ENCODE assay signal across 8 mouse cellular contexts in the genomic region with DNA sequence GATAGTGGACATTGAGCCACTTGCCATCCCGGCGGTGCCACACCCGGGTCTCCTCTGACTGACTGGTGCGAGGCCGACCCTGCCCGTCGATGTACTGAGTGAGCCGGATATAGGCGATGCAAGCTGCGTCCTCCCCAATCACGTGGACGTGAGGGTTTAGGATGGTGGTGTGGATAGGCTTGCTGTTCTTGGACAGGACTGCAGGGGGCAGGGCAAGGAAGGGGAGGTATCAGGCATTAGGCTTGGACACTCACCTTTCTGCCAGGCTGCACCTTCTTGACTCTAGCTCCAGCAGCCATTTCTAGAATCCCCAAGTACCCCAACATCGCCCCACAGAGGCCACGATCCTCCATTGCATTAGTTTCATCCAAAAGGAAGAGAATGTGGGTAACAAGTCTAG. TPM values are rescaled to one million over a fixed set of nuclear protein-coding genes. Genes with fewer than 3 reads are reported as not detected.
DNase-seq lines count a peak whose midpoint lies in the region; ATAC-seq lines count a peak whose summit lies in the region.

No protein-coding gene starts in this region.

- no peaks in the 10 kb centered on the region for H3K27me3 ChIP-seq in limb, embryonic 11.5 days (ENCODE audit: control insufficient read depth, insufficient read depth, low read length)
- no peaks in the 10 kb centered on the region for H3K27me3 ChIP-seq in neural tube, embryonic 11.5 days (ENCODE audit: control insufficient read depth, insufficient read depth, low read length)

- no peaks in the 10 kb centered on the region for H3K9me3 ChIP-seq in limb, embryonic 11.5 days (ENCODE audit: control insufficient read depth, low read length)
- no peaks in the 10 kb centered on the region for H3K9me3 ChIP-seq in neural tube, embryonic 11.5 days (ENCODE audit: control insufficient read depth, low read length)

- H3K4me1 ChIP-seq in limb, embryonic 11.5 days (ENCODE audit: control insufficient read depth, insufficient read depth, low read length): peaks cover 9% of the 10 kb centered on the region; the same call in 1 of the 2 replicates
- peaks cover 4% of the 10 kb centered on the region for H3K4me1 ChIP-seq in neural tube, embryonic 11.5 days (ENCODE audit: control insufficient read depth, insufficient read depth, low read length)

- no peak overlapping the region for H3K27ac ChIP-seq in limb, embryonic 11.5 days (replicated peaks; ENCODE audit: low read depth, low read length)
- H3K27ac ChIP-seq in neural tube, embryonic 11.5 days (ENCODE audit: low read depth, low read length): no peak overlapping the region

- H3K9ac ChIP-seq in limb, embryonic 11.5 days (ENCODE audit: low read length): no peak overlapping the region; the same call in 1 of the 2 replicates
- H3K9ac ChIP-seq in neural tube, embryonic 11.5 days (ENCODE audit: low read length): no peak overlapping the region

- no peak overlapping the region for H3K4me2 ChIP-seq in limb, embryonic 11.5 days (ENCODE audit: low read depth, severe bottlenecking)
- H3K4me2 ChIP-seq in neural tube, embryonic 11.5 days (ENCODE audit: low read depth): no peak overlapping the region

- 47% methylated on average over 14 of the region's 14 CpGs for WGBS in limb, embryonic 11.5 days
- 54% methylated on average over 14 of the region's 14 CpGs for WGBS in neural tube, embryonic 11.5 days

- ATAC-seq in limb, embryonic 11.5 days (ENCODE audit: insufficient number of reproducible peaks, low FRiP score, low TSS enrichment, low read depth): no peak
- no peak for ATAC-seq in neural tube, embryonic 11.5 days (ENCODE audit: insufficient read depth, low FRiP score, low TSS enrichment)
- no peak for ATAC-seq in inflammation-experienced regulatory T-cells, adult 6 months

- H3K36me3 ChIP-seq in limb, embryonic 11.5 days (ENCODE audit: control insufficient read depth, insufficient read depth, low read length): peaks cover 15% of the 10 kb centered on the region; the same call in 1 of the 2 replicates
- peaks cover 7% of the 10 kb centered on the region; the same call in 1 of the 2 replicates for H3K36me3 ChIP-seq in neural tube, embryonic 11.5 days (ENCODE audit: control insufficient read depth, insufficient read depth, low read length)

- peak; percentile 52 to 59 for DNase-seq in layer of hippocampus, postnatal 10 days (ENCODE audit: low spot score in 2 of 2)
- no peak for DNase-seq in layer of hippocampus, adult 18-20 months (ENCODE audit: low spot score in 2 of 2)
- peak; percentile 33 for DNase-seq in Muller cell, postnatal 12 days (ENCODE audit: inconsistent ontology term)
- peak; percentile 69 for DNase-seq in cerebellum, adult 9-11 months
- DNase-seq in heart, adult 9 months (ENCODE audit: low spot score in 2 of 2): peak; percentile 52 to 62
- peak; percentile 65 for DNase-seq in limb, embryonic 11.5 days (ENCODE audit: low spot score)
- peak; percentile 40 for DNase-seq in neural tube, embryonic 11.5 days (ENCODE audit: low spot score)

- no peak overlapping the region for H3K4me3 ChIP-seq in limb, embryonic 11.5 days (ENCODE audit: low read depth, low read length)
- H3K4me3 ChIP-seq in neural tube, embryonic 11.5 days (ENCODE audit: low read depth, low read length): no peak overlapping the region

RNA-seq across cellular contexts. Expression of a gene that starts 2.9 kb away (rescaled TPM):
- 10 to 100 TPM; 17.9 to 19.4 TPM for total RNA-seq in layer of hippocampus, postnatal 10 days (2021)
- total RNA-seq in layer of hippocampus, adult 18-20 months (2021): 10 to 100 TPM; 14.9 to 17.6 TPM
- 25.6 and 33.4 TPM in 2 replicates for polyA plus RNA-seq in limb, embryonic 11.5 days (2014; fragmentation: Nextera tagmentation; extraction: Ambion mirVana)
- polyA plus RNA-seq in neural tube, embryonic 11.5 days (2014; fragmentation: Nextera tagmentation; extraction: Ambion mirVana): 23.0 and 24.4 TPM in 2 replicates
- 10 to 100 TPM in 2 of 3 experiments, 1 to 10 TPM in 1; 7.4 to 14.6 (median 12.3) TPM for polyA plus RNA-seq in inflammation-experienced regulatory T-cells, adult 6 months (2017; shearing (Covaris generic))

RNA-seq across cellular contexts. Expression of a gene that starts 30.0 kb away (rescaled TPM):
- total RNA-seq in layer of hippocampus, postnatal 10 days (2021): 100 to 1,000 TPM; 132 to 152 TPM
- total RNA-seq in layer of hippocampus, adult 18-20 months (2021): 100 to 1,000 TPM; 165 to 186 TPM
- 27.2 and 28.0 TPM in 2 replicates for polyA plus RNA-seq in limb, embryonic 11.5 days (2014; fragmentation: Nextera tagmentation; extraction: Ambion mirVana)
- polyA plus RNA-seq in neural tube, embryonic 11.5 days (2014; fragmentation: Nextera tagmentation; extraction: Ambion mirVana): 30.2 and 36.0 TPM in 2 replicates
- polyA plus RNA-seq in inflammation-experienced regulatory T-cells, adult 6 months (2017; shearing (Covaris generic)): 10 to 100 TPM; 16.0 to 25.9 (median 24.3) TPM

RNA-seq across cellular contexts. Expression of a gene that starts 34.5 kb away (rescaled TPM):
- total RNA-seq in layer of hippocampus, postnatal 10 days (2021): 10 to 100 TPM; 57.7 to 61.3 TPM
- 10 to 100 TPM; 53.1 to 53.3 TPM for total RNA-seq in layer of hippocampus, adult 18-20 months (2021)
- 254 and 255 TPM in 2 replicates for polyA plus RNA-seq in limb, embryonic 11.5 days (2014; fragmentation: Nextera tagmentation; extraction: Ambion mirVana)
- 212 and 214 TPM in 2 replicates for polyA plus RNA-seq in neural tube, embryonic 11.5 days (2014; fragmentation: Nextera tagmentation; extraction: Ambion mirVana)
- polyA plus RNA-seq in inflammation-experienced regulatory T-cells, adult 6 months (2017; shearing (Covaris generic)): 100 to 1,000 TPM; 136 to 163 (median 137) TPM

RNA-seq across cellular contexts. Expression of a gene that starts 42.5 kb away (rescaled TPM):
- 10 to 100 TPM; 19.5 TPM for total RNA-seq in layer of hippocampus, postnatal 10 days (2021)
- 10 to 100 TPM; 14.5 to 14.7 TPM for total RNA-seq in layer of hippocampus, adult 18-20 months (2021)
- polyA plus RNA-seq in limb, embryonic 11.5 days (2014; fragmentation: Nextera tagmentation; extraction: Ambion mirVana): 18.3 and 18.8 TPM in 2 replicates
- polyA plus RNA-seq in neural tube, embryonic 11.5 days (2014; fragmentation: Nextera tagmentation; extraction: Ambion mirVana): 22.6 and 23.1 TPM in 2 replicates
- 1 to 10 TPM; 4.9 to 6.5 (median 6.3) TPM for polyA plus RNA-seq in inflammation-experienced regulatory T-cells, adult 6 months (2017; shearing (Covaris generic))

RNA-seq across cellular contexts. Expression of a gene that starts 56.6 kb away (rescaled TPM):
- 100 to 1,000 TPM; 201 to 207 TPM for total RNA-seq in layer of hippocampus, postnatal 10 days (2021)
- 100 to 1,000 TPM; 225 to 233 TPM for total RNA-seq in layer of hippocampus, adult 18-20 months (2021)
- 57.9 and 60.2 TPM in 2 replicates for polyA plus RNA-seq in limb, embryonic 11.5 days (2014; fragmentation: Nextera tagmentation; extraction: Ambion mirVana)
- polyA plus RNA-seq in neural tube, embryonic 11.5 days (2014; fragmentation: Nextera tagmentation; extraction: Ambion mirVana): 54.0 and 56.5 TPM in 2 replicates
- 10 to 100 TPM; 30.7 to 50.9 (median 31.6) TPM for polyA plus RNA-seq in inflammation-experienced regulatory T-cells, adult 6 months (2017; shearing (Covaris generic))

Comparison
In these comparisons a context has a peak if more than half of its experiments do, and no peak if none do; other contexts are left out.
1. DNase-seq: peak in layer of hippocampus, postnatal 10 days (2 of 2), Muller cell, postnatal 12 days (single experiment), cerebellum, adult 9-11 months (single experiment), heart, adult 9 months (2 of 2), limb, embryonic 11.5 days (single experiment) and neural tube, embryonic 11.5 days (single experiment); none in layer of hippocampus, adult 18-20 months (0 of 2).